Mouse (Mus musculus) G1E (cell line): Measurements from ENCODE around the gene Sfn.

ENCODE experiments used
- CTCF ChIP-seq: IDR thresholded peaks from 2 replicates; pipeline ENCODE4 v1.5.1; 2012; ENCODE audit warnings: low read depth, low read length, inconsistent platforms, mixed read lengths
- POLR2AphosphoS5 ChIP-seq: IDR thresholded peaks from 2 replicates; pipeline ENCODE4 v1.6.1; 2012; ENCODE audit warnings: low read depth, low read length, inconsistent platforms; ENCODE audit not compliant: insufficient replicate concordance
- TAL1 ChIP-seq: conservative IDR thresholded peaks from 2 replicates; pipeline ENCODE4 v1.6.1; 2012; ENCODE audit warnings: low read depth, low read length, inconsistent platforms, mixed read lengths

DNA sequence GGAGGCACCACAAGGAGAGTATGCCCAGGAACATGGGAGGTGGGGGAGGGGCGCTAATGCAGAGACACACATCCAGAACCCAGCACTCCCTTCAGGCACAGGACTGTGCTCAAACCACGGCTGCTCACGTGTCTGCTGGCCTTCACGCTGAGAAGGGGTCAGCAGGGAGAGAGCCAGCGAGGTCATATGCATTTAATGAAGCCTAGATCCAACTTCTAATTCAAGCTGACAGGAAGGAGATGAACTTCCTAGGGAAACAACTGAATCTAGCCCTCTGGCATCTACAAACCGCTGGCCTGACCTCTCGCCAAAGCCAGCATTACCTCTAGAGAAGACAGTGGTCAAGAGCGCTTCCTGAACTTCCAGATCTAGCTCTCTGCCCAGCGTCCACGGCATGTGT, 13.4 kb upstream of the Sfn start:
- no peak for TF ChIP-seq CTCF
- no peak for TF ChIP-seq POLR2AphosphoS5
- TF ChIP-seq TAL1: no peak
